Mouse (Mus musculus) limb, embryonic 13.5 days (tissue): ENCODE data around the gene L1cam. TPM values are rescaled to one million over a fixed set of nuclear protein-coding genes. Genes with fewer than 3 reads are reported as not detected.
A peak's percentile ranks its signal among the peaks of the same experiment; 100 is the strongest.

ENCODE experiments used
- ATAC-seq: fragments of 200-750 bp; cut with Nextera tagmentation; 2 replicates; pipeline ENCODE4 v1.8.0; 2017; ENCODE audit warnings: low read depth, moderate number of reproducible peaks, moderate TSS enrichment; ENCODE audit not compliant: low FRiP score
- H3K27ac ChIP-seq: fragments of 300-500 bp; sonication (generic); 2 replicates; pipeline ENCODE4 v1.5.1; 2015; ENCODE audit warnings: inconsistent platforms, mild to moderate bottlenecking, moderate library complexity
- H3K27me3 ChIP-seq: fragments of 300-500 bp; sonication (generic); 2 replicates; pipeline ENCODE4 v1.6.1; 2015; ENCODE audit warnings: mild to moderate bottlenecking, inconsistent platforms
- H3K36me3 ChIP-seq: fragments of 300-500 bp; sonication (generic); 2 replicates; pipeline ENCODE4 v1.6.1; 2015; ENCODE audit warnings: inconsistent platforms, mild to moderate bottlenecking, moderate library complexity
- H3K4me1 ChIP-seq: fragments of 300-500 bp; sonication (generic); 2 replicates; pipeline ENCODE4 v1.6.1; 2015; ENCODE audit warnings: inconsistent platforms
- H3K4me2 ChIP-seq: fragments of 300-500 bp; sonication (generic); replicated peaks from 2 replicates; pipeline ENCODE4 v1.6.1; 2015; ENCODE audit warnings: inconsistent platforms, mild to moderate bottlenecking, moderate library complexity
- H3K4me3 ChIP-seq: fragments of 300-500 bp; sonication (generic); 2 replicates; pipeline ENCODE4 v1.5.1; 2015; ENCODE audit warnings: moderate library complexity, mild to moderate bottlenecking, inconsistent platforms
- H3K9ac ChIP-seq: fragments of 300-500 bp; sonication (generic); 2 replicates; pipeline ENCODE4 v1.6.1; 2015; ENCODE audit warnings: mild to moderate bottlenecking, inconsistent platforms
- H3K9me3 ChIP-seq: fragments of 300-500 bp; sonication (generic); 2 replicates; pipeline ENCODE4 v1.6.1; 2016; ENCODE audit warnings: inconsistent platforms
- WGBS: fragments of 180-500 bp; shearing (Covaris S2); methylation state at CpG from one replicate; pipeline ENCODE4 v1.1.7; 2015; 5-methylcytosine and 5-hydroxymethylcytosine counted together
- polyA plus RNA-seq: library from polyadenylated mRNA; unstranded; fragments of >200 nt; fragmentation: Nextera tagmentation; extraction: Ambion mirVana; gene quantifications from 2 replicates; pipeline ENCODE4 v1.2.1, GENCODE M21; 2015

L1cam gene
- polyA plus RNA-seq, 1 experiment from 2014 or later, result 2.0 TPM

DNA sequence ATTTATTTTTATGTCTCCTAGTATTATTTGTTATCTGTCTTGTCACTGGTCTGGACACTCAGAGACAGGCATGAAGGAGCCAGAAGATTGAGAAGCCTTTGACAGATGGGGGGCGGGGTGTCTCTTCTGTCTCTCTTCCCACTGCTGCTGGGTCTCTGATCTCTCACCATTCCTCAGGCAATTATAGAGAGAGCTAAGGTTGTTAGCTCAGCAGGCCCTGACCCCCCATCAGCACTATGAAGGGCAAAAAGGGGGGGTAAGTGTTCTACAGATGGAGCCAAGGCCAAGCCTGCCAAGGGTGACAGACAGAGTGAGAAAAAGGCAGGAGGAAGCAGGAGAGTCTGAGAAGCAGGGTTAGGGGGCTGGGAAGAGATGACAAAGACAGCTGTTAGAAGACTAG, 23.9 kb downstream of the L1cam start:
- ATAC-seq, result no peak
- no peaks in the 10 kb centered on the region for H3K4me1 ChIP-seq
- H3K4me3 ChIP-seq, result no peak overlapping the region
- no peak overlapping the region for H3K27ac ChIP-seq
- no peak overlapping the region for H3K4me2 ChIP-seq
- 50% methylated on average over 1 of the region's 1 CpGs for WGBS
- no peaks in the 10 kb centered on the region for H3K36me3 ChIP-seq
- no peak overlapping the region for H3K9ac ChIP-seq
- no peaks in the 10 kb centered on the region for H3K27me3 ChIP-seq
- H3K9me3 ChIP-seq, result no peaks in the 10 kb centered on the region

DNA sequence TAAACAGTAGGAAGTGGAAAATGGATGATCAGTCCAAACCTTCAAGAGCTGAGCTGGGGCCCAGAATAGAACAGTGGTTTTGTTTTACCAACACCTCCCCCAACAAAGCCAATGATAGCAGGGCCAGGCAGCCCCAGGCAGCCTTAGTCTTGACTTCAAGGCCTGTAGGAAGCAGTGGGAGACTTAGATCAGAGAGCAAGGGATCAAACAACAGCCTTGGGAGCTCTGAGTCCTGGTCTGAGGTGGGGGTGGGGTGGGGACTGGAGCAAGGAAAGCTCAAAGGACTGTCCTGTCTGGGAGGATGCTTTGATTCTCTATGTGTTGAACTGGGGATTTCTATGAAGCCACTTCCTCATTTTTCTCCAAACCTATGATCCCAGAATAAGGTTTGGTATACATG, 24.4 kb downstream of the L1cam start:
- Histone ChIP-seq H3K27ac (no peak overlapping the region), H3K4me3 (no peak overlapping the region), H3K27me3 (no peaks in the 10 kb centered on the region), H3K4me2 (no peak overlapping the region), H3K36me3 (no peaks in the 10 kb centered on the region), H3K4me1 (no peaks in the 10 kb centered on the region), H3K9ac (no peak overlapping the region), H3K9me3 (no peaks in the 10 kb centered on the region)
- no peak for ATAC-seq

DNA sequence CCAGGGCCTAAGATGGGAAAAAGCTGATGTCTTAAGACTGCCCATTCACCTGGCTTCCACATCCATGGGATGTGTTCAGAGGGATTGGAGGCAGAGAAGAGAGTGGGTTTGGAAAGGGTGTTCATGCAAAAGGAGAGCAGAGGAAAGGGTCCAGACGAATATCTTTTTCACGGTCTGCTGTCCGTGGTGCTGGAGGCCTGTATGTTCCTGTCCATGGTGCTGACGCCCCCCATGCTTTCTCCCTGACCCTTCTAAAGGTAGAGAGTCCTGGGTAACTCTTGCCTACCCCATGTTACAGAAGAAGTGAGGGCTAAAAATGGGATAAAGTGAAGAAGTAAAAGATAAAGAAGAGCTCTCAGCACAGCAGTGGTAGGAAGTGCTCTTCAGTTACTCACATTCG, 26.6 kb downstream of the L1cam start:
- no peak overlapping the region for H3K27ac ChIP-seq
- H3K4me1 ChIP-seq, result no peaks in the 10 kb centered on the region
- H3K36me3 ChIP-seq, result no peaks in the 10 kb centered on the region
- H3K9me3 ChIP-seq, result no peaks in the 10 kb centered on the region
- no peak for ATAC-seq
- no peak overlapping the region for H3K4me2 ChIP-seq
- no peaks in the 10 kb centered on the region for H3K27me3 ChIP-seq
- no peak overlapping the region for H3K9ac ChIP-seq
- WGBS, result 10% methylated on average over 5 of the region's 5 CpGs
- H3K4me3 ChIP-seq, result no peak overlapping the region

DNA sequence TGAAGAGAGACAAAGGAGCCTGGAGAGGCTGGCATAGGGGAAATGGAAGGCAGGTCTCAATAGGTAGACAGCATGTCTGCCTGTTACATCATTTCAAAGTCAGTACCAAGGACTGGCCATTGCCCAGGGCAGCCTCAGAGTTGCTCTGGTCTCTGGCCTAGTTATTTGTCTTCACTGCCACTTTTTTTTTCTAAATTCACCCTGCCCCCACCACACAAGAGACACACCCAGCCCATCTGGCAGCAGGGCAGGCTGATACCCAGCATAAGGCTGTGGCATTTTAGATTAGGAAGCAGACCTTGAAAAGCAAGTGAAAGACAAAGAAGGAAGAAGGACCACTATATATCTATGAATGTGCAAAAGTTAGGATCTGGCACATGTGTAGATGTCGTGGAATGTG, 28.1 kb downstream of the L1cam start:
- H3K4me2 ChIP-seq, result no peak overlapping the region
- no peak overlapping the region for H3K4me3 ChIP-seq
- no peak overlapping the region for H3K9ac ChIP-seq
- H3K9me3 ChIP-seq, result no peaks in the 10 kb centered on the region
- H3K4me1 ChIP-seq, result no peaks in the 10 kb centered on the region
- WGBS, result 73% methylated on average over 1 of the region's 1 CpGs
- ATAC-seq, result no peak
- H3K27me3 ChIP-seq, result no peaks in the 10 kb centered on the region
- no peak overlapping the region for H3K27ac ChIP-seq
- no peaks in the 10 kb centered on the region for H3K36me3 ChIP-seq

DNA sequence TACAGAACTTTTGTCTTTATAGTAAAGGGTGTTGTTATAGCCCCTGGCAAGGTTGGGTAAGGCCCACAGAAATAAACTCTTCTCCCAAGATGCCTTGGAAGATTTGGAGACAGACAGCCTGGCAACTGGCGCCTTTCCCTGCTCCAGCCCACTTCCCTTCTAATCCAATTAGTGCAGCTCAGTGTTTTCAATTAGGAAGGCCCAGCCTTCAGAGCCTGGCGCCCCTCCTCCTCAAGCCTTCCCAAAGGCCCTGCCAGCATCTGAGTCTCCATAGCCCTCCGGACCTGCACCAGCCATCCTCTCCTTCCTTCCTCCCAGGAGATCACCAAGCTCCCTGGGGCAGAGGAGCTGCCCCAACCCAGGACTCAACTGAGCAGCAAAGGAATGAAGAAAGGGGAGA, 28.6 kb downstream of the L1cam start:
- H3K36me3 ChIP-seq, result no peaks in the 10 kb centered on the region
- H3K9me3 ChIP-seq, result no peaks in the 10 kb centered on the region
- H3K4me2 ChIP-seq, result no peak overlapping the region
- WGBS, result 25% methylated on average over 3 of the region's 3 CpGs
- H3K27ac ChIP-seq, result no peak overlapping the region
- H3K4me1 ChIP-seq, result no peaks in the 10 kb centered on the region
- H3K4me3 ChIP-seq, result no peak overlapping the region
- no peaks in the 10 kb centered on the region for H3K27me3 ChIP-seq
- no peak overlapping the region for H3K9ac ChIP-seq
- no peak for ATAC-seq

DNA sequence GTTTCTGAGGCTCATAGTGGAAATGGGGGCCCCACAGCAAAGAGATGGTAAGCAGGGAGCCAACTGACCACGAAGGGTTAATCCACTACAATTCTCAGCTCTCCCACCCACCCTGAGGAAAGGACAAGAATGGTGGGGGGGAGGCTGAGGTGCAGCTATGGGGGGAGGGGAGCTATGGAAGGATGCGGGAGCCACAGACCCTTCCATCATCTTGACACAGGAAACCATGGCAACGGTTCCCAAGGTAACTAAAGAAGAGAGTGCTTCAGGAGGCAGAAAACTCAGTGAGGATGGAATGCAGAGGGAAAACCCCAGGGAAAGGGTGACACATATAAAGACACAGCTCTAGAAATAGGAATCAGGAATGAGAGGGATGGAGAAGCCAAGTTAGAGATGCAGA, 31.2 kb downstream of the L1cam start:
- ATAC-seq, result no peak
- H3K4me2 ChIP-seq, result no peak overlapping the region
- H3K9me3 ChIP-seq, result no peaks in the 10 kb centered on the region
- 50% methylated on average over 3 of the region's 3 CpGs for whole genome bisulfite sequencing
- no peak overlapping the region for H3K27ac ChIP-seq
- H3K9ac ChIP-seq, result no peak overlapping the region
- H3K27me3 ChIP-seq, result no peaks in the 10 kb centered on the region; the same call in 1 of the 2 replicates
- H3K36me3 ChIP-seq, result no peaks in the 10 kb centered on the region
- H3K4me1 ChIP-seq, result no peaks in the 10 kb centered on the region
- no peak overlapping the region for H3K4me3 ChIP-seq

DNA sequence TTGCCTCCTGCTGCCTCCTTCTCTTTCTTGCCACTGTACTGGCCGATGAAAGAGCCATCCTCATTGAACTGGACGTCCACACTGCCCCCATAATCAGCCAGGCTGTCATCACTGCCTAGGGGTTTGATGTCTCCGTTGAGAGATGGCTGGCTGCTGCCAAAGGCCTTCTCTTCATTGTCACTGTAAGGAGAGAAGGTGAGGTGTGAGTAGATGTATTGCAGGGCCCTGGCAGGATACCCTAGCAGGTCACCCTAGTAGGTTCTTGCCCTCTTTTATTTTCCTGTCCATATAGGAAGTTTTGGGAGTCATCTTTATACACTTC, 40.9 kb downstream of the L1cam start:
- H3K27ac ChIP-seq, result no peak overlapping the region
- H3K4me2 ChIP-seq, result no peak overlapping the region
- no peaks in the 10 kb centered on the region for H3K4me1 ChIP-seq
- H3K9me3 ChIP-seq, result no peaks in the 10 kb centered on the region
- no peaks in the 10 kb centered on the region for H3K36me3 ChIP-seq
- no peak overlapping the region for H3K4me3 ChIP-seq
- ATAC-seq, result no peak
- no peaks in the 10 kb centered on the region for H3K27me3 ChIP-seq
- no peak overlapping the region for H3K9ac ChIP-seq
- WGBS, result 71% methylated on average over 3 of the region's 3 CpGs

DNA sequence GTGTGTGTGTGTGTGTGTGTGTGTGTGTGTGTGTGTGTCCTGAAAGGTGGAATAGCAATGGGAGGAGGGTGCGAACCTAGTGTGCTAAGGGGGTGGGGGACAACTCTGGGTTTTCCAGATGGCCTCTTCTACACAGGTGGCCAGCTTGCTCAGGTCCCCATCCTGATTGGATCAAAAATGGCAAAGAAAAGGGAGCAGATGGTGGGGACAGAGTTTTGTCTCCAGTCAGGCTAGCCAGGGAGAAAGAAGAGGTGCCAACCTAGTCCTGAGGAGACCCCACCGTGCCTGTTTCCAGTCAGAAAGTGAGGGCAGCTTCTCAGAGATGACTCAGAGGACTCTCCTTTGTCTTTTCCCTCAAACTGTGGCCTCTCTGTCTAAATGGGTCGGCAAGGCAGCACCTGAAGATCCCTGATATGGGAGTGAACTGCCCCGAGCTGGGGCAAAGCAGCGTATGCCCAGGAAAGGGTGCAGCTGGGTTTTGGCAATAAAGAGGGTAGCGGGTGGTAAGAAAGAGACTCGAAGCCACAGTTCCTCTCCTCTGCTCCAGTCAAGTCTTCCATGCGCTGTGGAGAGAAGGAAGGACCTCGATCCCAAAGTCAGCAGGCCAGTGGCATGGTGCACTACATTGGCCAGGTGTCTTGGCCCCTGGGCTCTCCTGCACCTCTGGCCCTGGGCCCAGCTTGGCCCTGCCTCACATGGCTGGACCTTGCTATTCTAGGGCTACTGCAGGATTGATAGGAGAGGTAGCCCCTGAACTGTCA, 41.4 kb downstream of the L1cam start:
- 80% methylated on average over 9 of the region's 9 CpGs for WGBS
- Histone ChIP-seq H3K27ac (no peak overlapping the region), H3K9ac (no peak overlapping the region), H3K27me3 (no peaks in the 10 kb centered on the region), H3K36me3 (no peaks in the 10 kb centered on the region), H3K9me3 (no peaks in the 10 kb centered on the region), H3K4me3 (no peak overlapping the region), H3K4me1 (no peaks in the 10 kb centered on the region), H3K4me2 (no peak overlapping the region)
- ATAC-seq, result no peak

DNA sequence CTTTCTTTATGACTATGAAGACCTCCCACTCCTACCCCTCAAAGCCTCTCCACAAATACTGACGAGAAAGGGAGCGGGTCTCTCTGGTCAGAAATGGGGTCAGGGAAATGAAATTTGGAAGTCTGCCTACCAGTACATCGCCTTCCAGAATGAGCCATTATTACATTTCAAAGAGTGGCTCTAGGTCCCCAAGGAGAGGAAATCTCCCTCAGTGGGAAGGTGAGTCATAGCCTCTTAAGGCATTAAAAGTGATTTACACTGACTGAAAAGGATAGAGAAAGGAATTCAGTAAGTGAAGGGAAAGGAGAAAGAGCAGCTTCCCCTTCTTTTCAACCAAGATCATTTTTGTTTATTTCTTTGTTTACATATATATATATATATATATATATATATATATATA, 59.2 kb downstream of the L1cam start:
- Histone ChIP-seq H3K9me3 (no peaks in the 10 kb centered on the region), H3K27ac (no peak overlapping the region), H3K4me1 (no peaks in the 10 kb centered on the region), H3K27me3 (no peaks in the 10 kb centered on the region), H3K4me2 (no peak overlapping the region), H3K36me3 (no peaks in the 10 kb centered on the region), H3K4me3 (no peak overlapping the region), H3K9ac (no peak overlapping the region)
- 76% methylated on average over 3 of the region's 3 CpGs for WGBS
- ATAC-seq, result no peak

DNA sequence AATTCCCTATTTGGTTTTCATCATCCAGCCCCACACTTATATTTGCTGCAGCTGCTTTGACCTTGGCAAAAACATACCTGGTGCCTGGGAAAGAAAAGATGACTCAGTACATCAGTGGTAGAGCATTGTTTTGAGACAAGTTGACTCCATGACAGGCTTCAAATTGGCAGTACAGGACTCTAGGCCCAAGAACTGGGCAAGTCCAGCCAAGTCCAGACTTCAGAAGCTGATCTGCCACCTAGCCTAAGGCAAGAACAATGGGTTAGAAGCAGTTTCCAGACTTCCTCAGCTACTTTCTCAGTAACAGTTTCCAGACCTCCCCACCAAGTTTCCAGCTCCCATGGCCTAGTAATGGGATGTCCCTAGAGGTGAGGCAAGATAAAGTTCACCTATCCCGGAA, 60.2 kb downstream of the L1cam start:
- WGBS, result 83% methylated on average over 1 of the region's 1 CpGs
- Histone ChIP-seq H3K9me3 (no peaks in the 10 kb centered on the region), H3K4me1 (no peaks in the 10 kb centered on the region), H3K4me3 (no peak overlapping the region), H3K27ac (no peak overlapping the region), H3K9ac (no peak overlapping the region), H3K27me3 (no peaks in the 10 kb centered on the region), H3K4me2 (no peak overlapping the region), H3K36me3 (no peaks in the 10 kb centered on the region)
- no peak for ATAC-seq

DNA sequence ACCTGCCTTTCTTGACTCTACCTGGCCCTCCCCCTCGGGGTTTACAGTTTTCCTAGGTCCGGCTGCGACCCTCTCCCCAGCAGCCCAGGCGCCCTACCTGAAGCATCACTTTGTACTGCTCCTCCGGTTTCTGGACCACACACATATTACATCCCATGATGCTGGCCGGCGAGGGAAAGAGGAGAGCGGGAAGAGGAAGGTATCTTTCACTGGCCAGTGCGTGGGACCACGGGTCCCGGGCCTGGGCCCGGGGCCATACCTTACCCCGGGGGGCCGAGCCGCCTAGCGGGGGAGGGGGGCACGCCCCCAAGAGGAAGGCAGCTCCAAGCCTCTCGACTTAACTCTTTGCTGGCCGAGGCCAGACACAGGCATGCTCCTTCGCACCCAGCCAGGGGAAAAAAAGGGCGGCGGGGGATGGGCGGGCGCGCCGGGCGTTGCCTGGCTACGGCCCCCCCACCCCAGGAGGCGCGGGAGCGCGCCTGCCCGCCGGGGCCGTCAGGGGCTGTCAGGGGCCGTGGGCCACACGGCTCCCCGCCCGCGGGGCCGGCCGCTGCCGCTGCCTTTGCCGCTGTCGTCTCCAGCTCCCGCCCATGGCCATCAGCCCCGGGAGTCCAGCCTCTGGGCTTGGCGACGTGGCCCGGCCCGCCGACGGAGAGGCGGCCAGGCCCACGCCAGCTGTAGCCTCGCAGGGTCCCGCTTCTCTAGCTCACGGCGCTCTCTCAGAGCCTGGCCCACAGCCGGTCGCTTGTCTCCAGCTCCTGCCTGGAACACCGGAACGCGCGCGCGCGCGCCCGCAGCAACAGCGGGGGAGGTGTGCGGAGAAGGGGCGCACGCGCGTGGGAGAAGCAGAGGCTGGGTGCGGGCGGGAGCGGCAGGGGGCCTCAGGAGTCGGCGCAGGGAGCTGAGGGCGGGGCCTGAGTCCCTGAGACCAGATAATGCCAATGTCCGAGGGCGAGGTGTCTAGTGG, 71.4 kb downstream of the L1cam start, which contains the start of gene Pdzd4:
Gene Pdzd4, minus strand, starts transcription at position 785 of the 967 bp plus-strand sequence.
- 15% methylated on average over 67 of the region's 84 CpGs for WGBS
- Histone ChIP-seq H3K36me3 (no peaks in the 10 kb centered on the region), H3K27ac (peak within 1 kb of the TSS; percentile 67; the same call in 1 of the 2 replicates), H3K4me3 (peak within 1 kb of the TSS; percentile 63), H3K4me1 (0 out of 2 replicates have a peak, but pooled peaks cover 4% of the 10 kb centered on the region), H3K9me3 (no peaks in the 10 kb centered on the region), H3K9ac (peak within 1 kb of the TSS; percentile 83), H3K27me3 (peaks cover 33% of the 10 kb centered on the region), H3K4me2 (peak within 1 kb of the TSS; percentile 74)
- ATAC-seq, result peak; percentile 90

DNA sequence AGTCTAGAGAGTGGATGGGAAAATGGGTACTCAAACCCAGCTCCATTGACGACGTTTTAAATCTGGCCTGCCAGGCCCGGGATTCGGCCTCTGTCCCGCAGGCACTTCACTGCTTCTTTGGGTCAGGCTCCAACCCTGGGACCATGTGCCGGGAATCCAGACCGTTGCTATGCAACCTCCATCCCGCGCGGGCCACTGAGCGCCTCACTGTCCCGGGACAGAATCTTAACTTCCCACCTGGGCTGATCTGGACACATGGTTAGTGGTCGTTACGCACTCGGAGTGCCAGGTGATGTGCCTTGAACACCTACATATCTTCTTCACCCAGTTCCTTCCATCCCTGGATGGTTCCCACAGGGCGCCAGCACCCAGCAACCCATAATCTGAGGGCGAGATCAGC, 72.2 kb downstream of the L1cam start:
- 18% methylated on average over 17 of the region's 17 CpGs for WGBS
- H3K9ac ChIP-seq, result peak overlapping the region; percentile 83
- ATAC-seq, result 0 out of 2 replicates have a peak, but pooled peaks have one; percentile 37

More for the DNA sequence above, 72.2 kb downstream of the L1cam start:
- Histone ChIP-seq H3K36me3 (no peaks in the 10 kb centered on the region), H3K9me3 (no peaks in the 10 kb centered on the region), H3K4me1 (0 out of 2 replicates have a peak, but pooled peaks cover 4% of the 10 kb centered on the region), H3K27me3 (peaks cover 33% of the 10 kb centered on the region), H3K4me3 (peak overlapping the region; percentile 63), H3K27ac (no peak overlapping the region), H3K4me2 (peak overlapping the region; percentile 74)
